Mouse (Mus musculus): ENCODE measurements around the gene Map3k20. TPM values are rescaled to one million over a fixed set of nuclear protein-coding genes. Genes with fewer than 3 reads are reported as not detected.

Gene Map3k20
- polyA plus RNA-seq, 1 experiment from 2014 or later = 9.7 TPM

DNA sequence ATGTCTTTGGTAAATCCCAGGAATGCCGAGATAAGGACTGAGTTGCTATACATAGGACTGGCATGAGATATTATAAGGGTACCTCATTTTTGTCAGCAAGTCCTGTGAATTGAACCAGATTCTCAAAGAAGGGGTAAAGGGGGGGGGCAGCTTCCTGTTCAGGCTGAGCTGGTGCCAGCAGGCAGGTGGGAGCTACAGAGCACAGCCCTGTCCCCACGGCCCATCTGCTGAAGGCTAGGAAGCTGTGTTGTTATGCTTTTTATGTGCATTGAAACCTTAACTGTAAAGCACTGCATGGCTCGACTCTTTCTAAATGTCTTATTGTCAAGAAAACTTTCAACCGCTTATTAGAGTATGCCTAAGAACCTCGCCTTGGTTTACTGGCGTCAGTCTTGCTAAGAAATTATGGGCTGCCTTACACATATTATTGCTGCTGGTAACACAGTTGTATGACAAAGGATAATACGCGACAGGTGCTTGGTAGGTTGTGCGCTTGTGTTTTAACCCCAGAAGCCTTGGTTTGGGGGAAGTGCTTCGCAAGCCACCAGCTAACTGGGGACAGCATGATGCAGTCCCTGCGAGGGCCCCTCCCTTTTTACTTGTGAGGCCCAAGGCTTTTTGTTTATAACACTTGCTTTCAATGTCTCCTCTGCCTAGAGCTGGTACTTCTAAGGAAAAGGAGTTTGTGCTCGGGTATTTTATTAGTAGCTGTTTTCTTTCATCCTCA, 114.2 kb downstream of the Map3k20 start:
- Histone ChIP-seq H3K36me3 (peaks cover 13% of the 10 kb centered on the region), H3K9ac (replicated peaks) (no peak overlapping the region), H3K4me1 (replicated peaks) (peaks cover 7% of the 10 kb centered on the region; the same call in 1 of the 2 replicates), H3K9me3 (no peaks in the 10 kb centered on the region), H3K27ac (0 out of 2 replicates have a peak overlapping the region, but pooled peaks have one; percentile 2), H3K27me3 (no peaks in the 10 kb centered on the region), H3K4me3 (replicated peaks) (no peak overlapping the region), H3K4me2 (no peak overlapping the region)
- 46% methylated on average over 12 of the region's 12 CpGs for WGBS
- no peak for ATAC-seq (ENCODE audit: insufficient number of reproducible peaks, insufficient read depth, low FRiP score, low TSS enrichment, low read depth)

- 78% methylated on average over 9 of the region's 9 CpGs for WGBS
- Histone ChIP-seq H3K27me3 (no peaks in the 10 kb centered on the region), H3K36me3 (no peaks in the 10 kb centered on the region), H3K9me3 (no peaks in the 10 kb centered on the region), H3K4me2 (no peak overlapping the region), H3K9ac (replicated peaks) (no peak overlapping the region), H3K4me1 (replicated peaks) (peaks cover 7% of the 10 kb centered on the region; the same call in 1 of the 2 replicates), H3K4me3 (replicated peaks) (no peak overlapping the region), H3K27ac (no peak overlapping the region)
- no peak for ATAC-seq (ENCODE audit: insufficient number of reproducible peaks, insufficient read depth, low FRiP score, low TSS enrichment, low read depth)
Measured at GRCm38 (mm10) chr2:72401290-72401689, 115.9 kb downstream of the Map3k20 start.

GRCm38 (mm10) chr2:72405621-72406555, 120.5 kb downstream of the Map3k20 start:
- H3K4me1 ChIP-seq (replicated peaks) = peaks cover 12% of the 10 kb centered on the region
- WGBS = 84% methylated on average over 12 of the region's 12 CpGs
- ATAC-seq (ENCODE audit: insufficient number of reproducible peaks, insufficient read depth, low FRiP score, low TSS enrichment, low read depth) = no peak
- H3K27me3 ChIP-seq = no peaks in the 10 kb centered on the region
- no peak overlapping the region for H3K9ac ChIP-seq (replicated peaks)
- H3K4me2 ChIP-seq = no peak overlapping the region
- no peaks in the 10 kb centered on the region for H3K9me3 ChIP-seq
- H3K36me3 ChIP-seq = no peaks in the 10 kb centered on the region
- no peak overlapping the region for H3K27ac ChIP-seq
- H3K4me3 ChIP-seq (replicated peaks) = no peak overlapping the region

DNA sequence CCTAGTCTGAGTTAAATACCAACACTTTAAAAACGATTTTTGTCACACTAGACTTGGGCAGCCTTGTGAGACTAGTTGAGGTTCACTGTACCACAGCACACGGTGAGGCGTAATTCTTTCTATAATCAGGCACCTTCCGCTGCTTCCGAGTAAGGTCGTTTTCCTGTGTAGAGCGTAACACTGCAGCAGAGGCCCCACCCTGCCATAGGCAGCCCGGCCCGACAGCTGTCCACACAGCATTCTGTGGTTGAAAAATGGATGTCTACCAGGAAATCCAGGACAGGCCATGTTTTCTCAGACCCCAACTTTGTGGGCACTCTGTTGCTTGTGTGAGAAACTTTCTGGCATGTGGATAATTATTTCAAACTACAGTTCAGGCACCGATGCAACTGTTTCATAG, 121.3 kb downstream of the Map3k20 start:
- no peak overlapping the region for H3K9ac ChIP-seq (replicated peaks)
- 50% methylated on average over 10 of the region's 10 CpGs for WGBS
- no peak overlapping the region for H3K4me2 ChIP-seq
- no peak for ATAC-seq (ENCODE audit: insufficient number of reproducible peaks, insufficient read depth, low FRiP score, low TSS enrichment, low read depth)
- no peak overlapping the region for H3K4me3 ChIP-seq (replicated peaks)
- H3K27ac ChIP-seq = no peak overlapping the region
- peaks cover 12% of the 10 kb centered on the region for H3K4me1 ChIP-seq (replicated peaks)
- H3K9me3 ChIP-seq = no peaks in the 10 kb centered on the region
- H3K36me3 ChIP-seq = no peaks in the 10 kb centered on the region
- no peaks in the 10 kb centered on the region for H3K27me3 ChIP-seq

DNA sequence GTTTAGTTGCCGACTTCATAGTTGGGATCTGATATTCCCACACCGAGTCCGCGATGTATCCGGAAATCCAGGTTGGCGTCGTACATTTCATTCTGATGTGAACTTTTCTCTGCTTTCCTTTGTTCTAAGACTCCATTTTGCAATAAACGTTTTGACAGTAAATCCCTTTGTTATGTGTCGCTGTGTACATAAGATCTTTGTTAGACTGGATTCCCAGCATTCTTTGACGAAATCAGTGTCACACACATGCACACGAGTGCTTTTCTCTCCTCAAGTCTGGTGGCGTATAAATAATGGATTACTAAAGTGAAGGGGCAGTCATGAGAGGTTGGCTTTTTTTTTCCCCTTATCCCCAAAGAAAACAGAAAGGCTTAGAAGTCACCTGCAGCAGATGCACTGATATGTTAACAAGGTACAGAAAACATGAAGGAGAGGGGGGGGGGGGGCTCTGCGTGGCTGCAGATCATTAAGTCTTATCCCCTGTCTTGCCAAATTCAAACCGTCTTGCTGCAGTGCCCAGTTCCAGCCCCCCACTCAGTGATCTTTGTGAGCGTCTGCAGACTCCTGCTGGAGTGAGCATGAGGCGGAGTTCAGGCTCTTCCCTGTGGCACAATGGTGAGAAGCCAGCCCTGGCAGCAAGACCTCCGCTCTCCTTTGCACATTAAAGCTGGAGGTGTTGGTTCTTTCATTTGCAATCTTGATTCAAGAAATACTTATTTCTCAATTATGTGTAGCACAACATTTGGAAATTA, 122.1 kb downstream of the Map3k20 start:
- H3K27me3 ChIP-seq = no peaks in the 10 kb centered on the region
- ATAC-seq (ENCODE audit: insufficient number of reproducible peaks, insufficient read depth, low FRiP score, low TSS enrichment, low read depth) = no peak
- no peaks in the 10 kb centered on the region for H3K9me3 ChIP-seq
- H3K27ac ChIP-seq = no peak overlapping the region
- H3K4me1 ChIP-seq (replicated peaks) = peaks cover 12% of the 10 kb centered on the region
- no peak overlapping the region for H3K9ac ChIP-seq (replicated peaks)
- H3K4me3 ChIP-seq (replicated peaks) = no peak overlapping the region
- H3K4me2 ChIP-seq = no peak overlapping the region
- 73% methylated on average over 17 of the region's 17 CpGs for WGBS
- H3K36me3 ChIP-seq = no peaks in the 10 kb centered on the region

GRCm38 (mm10) chr2:72409968-72410367, 124.5 kb downstream of the Map3k20 start:
- 86% methylated on average over 10 of the region's 10 CpGs for WGBS

GRCm38 (mm10) chr2:72412266-72412665, 126.8 kb downstream of the Map3k20 start:
- Histone ChIP-seq H3K4me2 (no peak overlapping the region), H3K4me1 (replicated peaks) (peaks cover 13% of the 10 kb centered on the region), H3K4me3 (replicated peaks) (no peak overlapping the region), H3K27me3 (no peaks in the 10 kb centered on the region), H3K9me3 (no peaks in the 10 kb centered on the region), H3K36me3 (no peaks in the 10 kb centered on the region), H3K27ac (no peak overlapping the region), H3K9ac (replicated peaks) (no peak overlapping the region)
- ATAC-seq (ENCODE audit: insufficient number of reproducible peaks, insufficient read depth, low FRiP score, low TSS enrichment, low read depth) = no peak
- 88% methylated on average over 4 of the region's 4 CpGs for WGBS

More at GRCm38 (mm10) chr2:72409968-72410367, 124.5 kb downstream of the Map3k20 start:
- Histone ChIP-seq H3K4me3 (replicated peaks) (no peak overlapping the region), H3K4me1 (replicated peaks) (peaks cover 12% of the 10 kb centered on the region), H3K4me2 (no peak overlapping the region), H3K27ac (no peak overlapping the region), H3K9ac (replicated peaks) (no peak overlapping the region), H3K9me3 (no peaks in the 10 kb centered on the region), H3K27me3 (no peaks in the 10 kb centered on the region), H3K36me3 (no peaks in the 10 kb centered on the region)
- no peak for ATAC-seq (ENCODE audit: insufficient number of reproducible peaks, insufficient read depth, low FRiP score, low TSS enrichment, low read depth)

GRCm38 (mm10) chr2:72415416-72415815, 130.0 kb downstream of the Map3k20 start:
- Histone ChIP-seq H3K4me3 (replicated peaks) (no peak overlapping the region), H3K9me3 (no peaks in the 10 kb centered on the region), H3K4me2 (no peak overlapping the region), H3K36me3 (no peaks in the 10 kb centered on the region), H3K9ac (replicated peaks) (no peak overlapping the region), H3K27ac (no peak overlapping the region), H3K4me1 (replicated peaks) (peaks cover 18% of the 10 kb centered on the region), H3K27me3 (no peaks in the 10 kb centered on the region)
- ATAC-seq (ENCODE audit: insufficient number of reproducible peaks, insufficient read depth, low FRiP score, low TSS enrichment, low read depth) = no peak
- 87% methylated on average over 5 of the region's 5 CpGs for WGBS

DNA sequence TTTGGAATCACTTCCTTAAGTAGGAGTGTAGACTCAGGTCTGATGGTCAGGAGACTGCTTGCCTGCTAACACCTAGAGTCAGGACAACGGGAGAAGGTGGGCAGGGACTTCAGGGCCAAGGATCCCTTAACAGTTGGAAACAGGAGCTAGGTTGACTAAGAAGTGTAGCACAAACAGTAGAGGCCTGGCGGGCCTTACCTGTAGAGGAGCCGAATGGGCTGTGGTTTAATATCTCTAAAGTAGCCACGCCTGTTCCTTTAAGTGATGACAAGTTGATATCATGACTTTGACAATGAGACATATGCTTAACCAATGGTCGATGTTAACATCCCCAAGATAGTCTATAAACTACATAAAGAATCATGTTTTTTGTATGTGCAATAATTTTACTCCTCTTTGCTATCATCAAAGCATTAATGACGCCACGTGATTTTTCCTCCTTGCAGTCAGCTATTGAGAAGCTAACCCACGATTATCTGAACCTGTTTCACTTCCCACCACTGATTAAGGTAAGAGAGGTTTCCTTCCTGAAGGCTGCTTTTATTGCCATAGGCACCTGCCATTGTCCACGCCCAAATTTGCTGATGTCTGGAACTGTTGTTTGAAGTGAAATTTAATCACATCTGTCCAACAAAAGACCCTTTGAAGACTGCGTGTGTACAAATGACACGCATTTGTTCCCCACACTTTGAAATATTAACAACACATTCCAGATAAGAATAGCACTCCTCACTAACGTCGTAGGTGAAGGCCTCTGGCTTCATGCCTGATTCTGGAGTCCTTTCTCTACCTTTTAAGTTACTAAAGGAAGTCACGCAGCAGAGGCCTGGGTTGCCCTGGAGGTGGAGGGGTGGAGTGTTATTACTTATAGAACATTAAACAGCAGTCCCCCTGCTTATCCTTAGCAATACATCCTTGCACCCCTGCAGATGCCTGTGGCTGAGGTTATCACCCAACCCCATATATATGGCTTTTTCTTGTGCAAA, 131.0 kb downstream of the Map3k20 start:
- H3K4me2 ChIP-seq = no peak overlapping the region
- no peak overlapping the region for H3K4me3 ChIP-seq (replicated peaks)
- no peak overlapping the region for H3K27ac ChIP-seq
- no peak overlapping the region for H3K9ac ChIP-seq (replicated peaks)
- no peaks in the 10 kb centered on the region for H3K27me3 ChIP-seq
- 62% methylated on average over 14 of the region's 14 CpGs for WGBS
- H3K36me3 ChIP-seq = no peaks in the 10 kb centered on the region
- H3K9me3 ChIP-seq = no peaks in the 10 kb centered on the region
- peaks cover 18% of the 10 kb centered on the region for H3K4me1 ChIP-seq (replicated peaks)
- no peak for ATAC-seq (ENCODE audit: insufficient number of reproducible peaks, insufficient read depth, low FRiP score, low TSS enrichment, low read depth)

- H3K36me3 ChIP-seq = no peaks in the 10 kb centered on the region
- WGBS = 88% methylated on average over 5 of the region's 5 CpGs
- no peaks in the 10 kb centered on the region for H3K9me3 ChIP-seq
- no peak overlapping the region for H3K4me3 ChIP-seq (replicated peaks)
- ATAC-seq (ENCODE audit: insufficient number of reproducible peaks, insufficient read depth, low FRiP score, low TSS enrichment, low read depth) = no peak
- no peak overlapping the region for H3K4me2 ChIP-seq
- no peaks in the 10 kb centered on the region for H3K27me3 ChIP-seq
- H3K9ac ChIP-seq (replicated peaks) = no peak overlapping the region
- no peak overlapping the region for H3K27ac ChIP-seq
- H3K4me1 ChIP-seq (replicated peaks) = peaks cover 22% of the 10 kb centered on the region
Measured at GRCm38 (mm10) chr2:72420561-72420960, 135.1 kb downstream of the Map3k20 start.

All from limb, embryonic 12.5 days (tissue).